Comparison of ENCODE assay signal across 8 mouse cellular contexts in genomic region chr17:84272557-84273261, GRCm38 (mm10).
DNase-seq lines count a peak whose midpoint lies in the region; ATAC-seq lines count a peak whose summit lies in the region.

No protein-coding gene starts in this region.

- 70% methylated on average over 5 of the region's 5 CpGs for WGBS in neural tube, embryonic 15.5 days
- WGBS in forebrain, embryonic 12.5 days, result 75% methylated on average over 5 of the region's 5 CpGs

- no peak overlapping the region for H3K4me3 ChIP-seq in neural tube, embryonic 15.5 days (replicated peaks)
- H3K4me3 ChIP-seq in forebrain, embryonic 12.5 days (replicated peaks), result no peak overlapping the region

- peaks cover 25% of the 10 kb centered on the region for H3K4me1 ChIP-seq in neural tube, embryonic 15.5 days
- peaks cover 10% of the 10 kb centered on the region for H3K4me1 ChIP-seq in forebrain, embryonic 12.5 days

- ATAC-seq in frontal cortex, adult (ENCODE audit: low TSS enrichment), result peak; percentile 87
- ATAC-seq in neural tube, embryonic 15.5 days (ENCODE audit: low FRiP score), result no peak
- peak; percentile 38 to 46 for ATAC-seq in hematopoietic stem cell, adult 5-6 weeks (replicated peaks in 1 of 2; ENCODE audit: insufficient read depth in 1 of 2, low FRiP score in 2 of 2, low TSS enrichment in 1 of 2, low read depth in 1 of 2, poor library complexity in 2 of 2, severe bottlenecking in 2 of 2)
- ATAC-seq in forebrain, embryonic 12.5 days (ENCODE audit: low FRiP score), result no peak

- H3K9ac ChIP-seq in neural tube, embryonic 15.5 days (replicated peaks), result no peak overlapping the region
- H3K9ac ChIP-seq in forebrain, embryonic 12.5 days, result no peak overlapping the region

- H3K36me3 ChIP-seq in neural tube, embryonic 15.5 days, result no peaks in the 10 kb centered on the region
- peaks cover 9% of the 10 kb centered on the region; the same call in 1 of the 2 replicates for H3K36me3 ChIP-seq in forebrain, embryonic 12.5 days (replicated peaks)

- no peak for DNase-seq in frontal cortex, postnatal 14 days (ENCODE audit: low spot score in 2 of 2)
- DNase-seq in neural tube, embryonic 10.5 days (ENCODE audit: extremely low spot score, low spot score), result no peak
- DNase-seq in right cerebral cortex, adult 2 months (ENCODE audit: low spot score in 2 of 2), result peak; percentile 66 to 75
- DNase-seq in cerebellum, postnatal 36 days, result no peak

- peak overlapping the region; percentile 6; the same call in 1 of the 2 replicates for H3K27ac ChIP-seq in neural tube, embryonic 15.5 days (replicated peaks)
- no peak overlapping the region for H3K27ac ChIP-seq in forebrain, embryonic 12.5 days

- H3K27me3 ChIP-seq in neural tube, embryonic 15.5 days (replicated peaks), result no peaks in the 10 kb centered on the region
- H3K27me3 ChIP-seq in forebrain, embryonic 12.5 days, result no peaks in the 10 kb centered on the region

- no peaks in the 10 kb centered on the region for H3K9me3 ChIP-seq in neural tube, embryonic 15.5 days (replicated peaks)
- H3K9me3 ChIP-seq in forebrain, embryonic 12.5 days, result no peaks in the 10 kb centered on the region

- H3K4me2 ChIP-seq in neural tube, embryonic 15.5 days, result no peak overlapping the region
- H3K4me2 ChIP-seq in forebrain, embryonic 12.5 days, result no peak overlapping the region

Comparison
In these comparisons a context has a peak if more than half of its experiments do, and no peak if none do; other contexts are left out.
1. ATAC-seq: peak in frontal cortex, adult (single experiment) and hematopoietic stem cell, adult 5-6 weeks (2 of 2); none in neural tube, embryonic 15.5 days (single experiment) and forebrain, embryonic 12.5 days (single experiment).
2. DNase-seq: peak in right cerebral cortex, adult 2 months (2 of 2); none in frontal cortex, postnatal 14 days (0 of 2), neural tube, embryonic 10.5 days (single experiment) and cerebellum, postnatal 36 days (0 of 2).